Mouse (Mus musculus) olfactory bulb, adult 2 months (tissue): ENCODE data around the gene Creb5.

Source experiments
- CTCF ChIP-seq: fragments of 200-500 bp; IDR thresholded peaks from 2 replicates; pipeline ENCODE4 v1.5.1; 2012; ENCODE audit warnings: low read depth, mild to moderate bottlenecking, low read length, moderate library complexity; ENCODE audit not compliant: insufficient read depth
- POLR2A ChIP-seq: fragments of 200-500 bp; IDR thresholded peaks from 2 replicates; pipeline ENCODE4 v1.6.1; 2012; ENCODE audit warnings: mild to moderate bottlenecking, low read depth, low read length, moderate library complexity; ENCODE audit not compliant: insufficient read depth

DNA sequence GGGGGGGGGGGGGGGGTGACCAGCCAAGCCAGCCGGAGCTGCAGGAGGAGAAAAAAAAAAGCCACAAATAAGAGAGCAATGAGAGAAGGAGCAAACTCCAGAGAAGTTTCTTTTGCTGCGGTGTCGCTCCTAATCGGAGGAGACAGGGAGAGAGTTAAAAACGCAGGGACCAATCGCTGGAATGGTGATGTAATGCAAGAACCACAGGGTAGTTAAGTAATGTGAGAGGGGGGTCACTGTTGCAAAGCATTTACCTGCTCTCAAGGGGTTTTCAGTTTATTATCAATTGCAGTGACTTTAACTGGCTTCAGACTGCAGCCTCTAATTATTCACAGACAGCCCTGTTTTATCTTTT lies 286.6 kb downstream of the Creb5 start:
- TF ChIP-seq CTCF (no peak), POLR2A (no peak)
